Mouse (Mus musculus): Measurements from ENCODE around the gene Prom1. TPM values are rescaled to one million over a fixed set of nuclear protein-coding genes. Genes with fewer than 3 reads are reported as not detected.
"Not testable (repeated sequence)": the region's sequence is repeated elsewhere in the genome, so short reads cannot be mapped to it uniquely, and the experiment has no call there.

Prom1 gene
- polyA plus RNA-seq (2011; ENCODE audit: insufficient read length, low read depth, missing spikeins): 0.53 and 3.5 TPM in 2 replicates

DNA sequence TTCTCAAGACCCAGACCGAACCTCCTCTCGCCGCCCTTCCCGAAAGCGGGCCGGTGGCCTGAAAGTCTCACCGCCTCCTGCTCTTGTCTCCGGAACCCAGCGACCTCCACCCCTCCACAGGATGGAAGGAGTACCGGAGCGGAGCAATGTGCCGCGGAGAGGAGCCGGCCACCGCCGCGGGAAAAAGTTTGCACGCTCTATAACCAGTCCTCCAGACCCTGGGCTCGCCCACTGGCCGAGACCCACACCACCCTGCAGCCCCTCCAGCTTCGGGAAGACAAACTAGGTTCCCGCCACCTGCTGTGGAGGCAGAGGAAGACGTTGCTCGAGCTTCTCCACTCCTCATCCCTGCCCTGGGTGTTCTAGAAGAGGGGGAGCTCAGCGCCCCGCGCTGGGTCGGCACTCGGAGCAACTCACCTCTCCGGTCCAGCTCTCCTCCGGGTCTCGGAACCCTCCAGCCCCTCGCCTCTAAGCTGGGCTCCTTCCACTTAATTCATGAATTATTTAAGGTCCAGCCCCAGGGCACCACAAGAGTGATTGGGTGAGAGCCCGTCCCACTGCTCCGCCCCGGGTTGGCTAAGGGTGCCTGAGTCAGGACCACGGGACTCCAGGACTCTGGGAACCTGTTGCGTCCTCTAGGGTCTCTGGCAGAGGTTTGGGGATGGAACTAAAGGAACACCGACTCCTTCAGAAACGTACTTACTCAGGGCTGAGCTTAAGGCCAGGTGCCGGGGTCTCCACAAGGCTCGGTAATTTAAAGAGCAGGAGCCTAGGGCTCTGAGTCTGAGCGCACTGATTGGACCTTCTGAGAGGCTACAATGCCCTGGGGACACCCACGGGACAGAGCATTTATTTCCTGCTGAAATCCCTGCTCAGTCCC, at the start of gene Prom1:
TSS of gene Prom1 (minus strand) at position 802 of the 880 bp plus-strand sequence.
- TF ChIP-seq CTCF (IDR thresholded peaks at IDR 0.05; ENCODE audit: borderline replicate concordance, insufficient read depth, low read length) (no peak), POLR2A (IDR thresholded peaks at IDR 0.05; ENCODE audit: low read depth, low read length) (no peak)
- Histone ChIP-seq H3K4me1 (ENCODE audit: control insufficient read depth, insufficient read depth, low read length) (no peaks in the 10 kb centered on the region), H3K4me3 (ENCODE audit: insufficient read depth, low read length) (peak within 1 kb of the TSS; percentile 49), H3K27ac (ENCODE audit: insufficient read depth, low read length) (no peak within 1 kb of the TSS)

DNA sequence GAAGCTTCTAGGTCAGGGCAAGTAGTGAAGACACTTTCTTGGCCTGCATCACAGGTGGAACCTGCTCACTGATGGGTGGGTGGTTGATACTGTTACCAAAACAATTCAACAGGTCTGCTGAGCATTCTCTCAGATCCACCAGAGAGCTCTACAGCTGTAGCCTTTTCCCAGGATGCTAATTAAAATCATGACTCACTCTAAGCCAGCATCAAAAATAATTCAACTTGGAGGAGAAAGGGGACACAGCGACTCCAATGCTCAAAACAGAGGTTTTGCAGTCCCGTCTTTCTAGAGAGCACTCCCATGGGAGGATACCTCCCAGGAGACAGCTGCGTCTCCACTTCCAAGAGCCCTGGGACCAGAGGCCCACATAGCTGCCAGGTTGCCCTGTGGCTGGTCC, 45.9 kb upstream of the Prom1 start:
- TF ChIP-seq CTCF (IDR thresholded peaks at IDR 0.05; ENCODE audit: borderline replicate concordance, insufficient read depth, low read length) (no peak), POLR2A (IDR thresholded peaks at IDR 0.05; ENCODE audit: low read depth, low read length) (no peak)
- Histone ChIP-seq H3K4me1 (ENCODE audit: control insufficient read depth, insufficient read depth, low read length) (no peaks in the 10 kb centered on the region), H3K27ac (ENCODE audit: insufficient read depth, low read length) (no peak overlapping the region), H3K4me3 (ENCODE audit: insufficient read depth, low read length) (no peak overlapping the region)

DNA sequence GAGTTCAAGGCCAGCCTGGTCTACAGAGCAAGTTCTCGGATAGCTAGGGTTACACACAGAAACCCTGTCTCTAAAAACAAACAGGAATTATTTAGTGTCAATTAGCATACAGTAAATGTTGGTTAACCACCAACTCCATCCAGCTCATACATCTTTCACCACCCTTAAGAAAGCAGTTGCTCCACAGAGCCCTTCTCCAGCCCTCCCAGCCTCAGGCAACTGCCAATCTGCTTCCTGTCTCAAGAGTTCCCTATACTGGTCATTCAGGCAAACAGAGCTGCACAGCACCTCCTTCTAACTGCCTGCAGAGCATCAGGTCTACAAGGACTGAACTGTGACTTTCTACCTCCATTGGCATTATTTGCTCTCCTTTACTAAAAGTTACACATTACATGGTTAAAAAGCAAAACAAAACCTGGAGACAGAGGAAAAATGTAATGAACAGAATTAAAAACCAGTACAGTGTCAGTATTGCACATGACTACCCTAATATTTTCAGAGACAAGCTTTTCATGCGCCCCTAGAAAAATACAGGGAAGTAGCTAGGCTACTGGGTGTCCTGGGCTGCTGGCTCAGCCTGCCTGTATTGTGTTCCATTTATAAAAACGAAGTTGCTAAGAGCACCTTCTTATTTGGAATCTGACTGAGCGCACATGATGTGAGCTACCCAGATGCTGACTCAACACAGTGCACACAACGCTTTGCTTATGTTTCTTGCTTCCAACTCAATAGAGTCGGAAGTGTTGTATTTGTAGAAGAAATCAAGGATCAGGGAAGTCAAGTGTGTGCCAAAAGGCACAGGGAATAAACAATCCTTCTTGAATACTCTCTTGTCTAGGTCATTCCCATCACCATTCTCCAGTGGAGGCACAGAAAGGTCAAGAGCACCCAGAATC, 44.9 kb upstream of the Prom1 start:
- no peaks in the 10 kb centered on the region for H3K4me1 ChIP-seq (ENCODE audit: control insufficient read depth, insufficient read depth, low read length)

DNA sequence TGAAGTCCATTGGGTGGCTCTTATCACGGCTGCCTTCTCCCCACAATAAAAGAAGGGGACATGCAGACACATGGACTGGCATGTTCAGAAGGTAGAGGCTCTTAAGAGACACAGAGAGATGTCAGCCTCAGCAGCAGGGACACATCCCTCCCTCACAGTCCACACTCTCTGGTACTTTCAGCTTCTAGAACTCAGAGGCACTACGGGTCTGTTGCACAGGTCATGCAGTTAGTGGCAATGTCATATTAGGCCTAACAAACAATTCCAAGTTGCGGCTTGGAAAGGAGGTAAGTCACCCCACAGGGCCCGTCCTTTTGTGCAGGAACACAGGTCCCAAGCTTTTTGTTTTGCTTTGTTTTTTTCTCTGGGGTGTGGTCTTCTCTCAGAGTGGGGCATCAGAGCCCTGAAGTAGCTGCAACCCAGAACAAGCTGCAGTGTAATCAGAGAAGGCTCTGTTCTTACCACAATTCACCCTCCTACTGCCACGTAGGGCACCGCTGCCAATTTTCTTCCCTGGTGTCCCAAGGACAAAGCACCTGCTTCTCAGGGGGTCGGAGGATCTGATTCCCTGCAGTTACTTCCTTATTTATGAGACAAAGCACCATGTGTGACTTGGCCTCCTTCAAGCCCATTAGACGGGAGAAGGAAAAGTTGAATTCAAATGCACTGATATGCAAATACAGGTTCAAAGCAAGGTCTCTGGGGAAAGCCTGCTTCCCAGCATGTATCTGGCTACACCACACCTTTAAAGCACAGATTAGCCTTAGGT, 41.8 kb upstream of the Prom1 start:
- Histone ChIP-seq H3K4me3 (ENCODE audit: insufficient read depth, low read length) (no peak overlapping the region), H3K4me1 (ENCODE audit: control insufficient read depth, insufficient read depth, low read length) (no peaks in the 10 kb centered on the region), H3K27ac (ENCODE audit: insufficient read depth, low read length) (no peak overlapping the region)
- TF ChIP-seq POLR2A (IDR thresholded peaks at IDR 0.05; ENCODE audit: low read depth, low read length) (no peak), CTCF (IDR thresholded peaks at IDR 0.05; ENCODE audit: borderline replicate concordance, insufficient read depth, low read length) (no peak)

More for the DNA sequence above, 44.9 kb upstream of the Prom1 start:
- TF ChIP-seq CTCF (IDR thresholded peaks at IDR 0.05; ENCODE audit: borderline replicate concordance, insufficient read depth, low read length) (no peak), POLR2A (IDR thresholded peaks at IDR 0.05; ENCODE audit: low read depth, low read length) (no peak)
- no peak overlapping the region for H3K27ac ChIP-seq (ENCODE audit: insufficient read depth, low read length)
- no peak overlapping the region for H3K4me3 ChIP-seq (ENCODE audit: insufficient read depth, low read length)

DNA sequence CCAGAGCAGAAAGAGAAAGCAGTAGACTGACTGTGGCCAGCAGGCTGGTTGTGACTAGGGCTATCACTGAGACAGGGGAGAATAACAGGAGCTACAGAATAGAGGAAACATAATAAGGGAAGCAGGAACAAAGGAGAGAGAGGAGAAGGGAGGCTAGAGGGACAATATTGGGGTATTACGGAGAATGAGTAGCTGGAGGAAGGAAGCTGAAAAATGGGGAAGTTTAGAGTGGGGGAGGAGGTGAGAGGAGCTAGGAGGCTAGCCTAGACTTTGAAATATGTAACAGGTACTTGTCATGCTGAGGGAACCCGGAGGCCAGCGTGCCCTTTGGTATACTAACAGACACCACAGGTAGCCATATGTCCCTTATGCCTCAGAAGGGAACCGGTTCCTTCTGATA, 25.7 kb upstream of the Prom1 start:
- no peaks in the 10 kb centered on the region for H3K4me1 ChIP-seq (ENCODE audit: control insufficient read depth, insufficient read depth, low read length)
- TF ChIP-seq POLR2A (IDR thresholded peaks at IDR 0.05; ENCODE audit: low read depth, low read length): no peak
- TF ChIP-seq CTCF (IDR thresholded peaks at IDR 0.05; ENCODE audit: borderline replicate concordance, insufficient read depth, low read length): no peak
- no peak overlapping the region for H3K4me3 ChIP-seq (ENCODE audit: insufficient read depth, low read length)
- no peak overlapping the region for H3K27ac ChIP-seq (ENCODE audit: insufficient read depth, low read length)

DNA sequence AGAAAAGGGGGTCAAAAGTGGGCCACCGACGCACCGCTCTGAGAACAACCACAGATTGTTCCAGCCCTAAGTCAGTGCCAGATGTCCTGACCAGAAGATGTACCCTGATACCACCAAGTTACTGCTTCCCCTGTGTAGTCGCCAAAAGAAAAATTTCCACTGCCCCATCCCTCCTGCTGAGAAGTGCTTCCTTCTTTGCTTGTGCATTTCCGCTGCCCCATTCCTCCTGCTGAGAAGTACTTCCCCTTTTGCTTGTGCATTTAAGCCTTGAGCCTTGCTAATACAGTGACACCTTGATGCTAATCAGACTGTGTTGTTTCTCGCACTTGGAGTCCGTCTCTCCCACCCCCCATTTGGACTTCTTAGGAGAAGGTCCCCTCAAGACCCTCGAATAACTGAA, 24.7 kb upstream of the Prom1 start:
- not testable (repeated sequence) for H3K4me1 ChIP-seq (ENCODE audit: control insufficient read depth, insufficient read depth, low read length); H3K27ac ChIP-seq (ENCODE audit: insufficient read depth, low read length); H3K4me3 ChIP-seq (ENCODE audit: insufficient read depth, low read length)

DNA sequence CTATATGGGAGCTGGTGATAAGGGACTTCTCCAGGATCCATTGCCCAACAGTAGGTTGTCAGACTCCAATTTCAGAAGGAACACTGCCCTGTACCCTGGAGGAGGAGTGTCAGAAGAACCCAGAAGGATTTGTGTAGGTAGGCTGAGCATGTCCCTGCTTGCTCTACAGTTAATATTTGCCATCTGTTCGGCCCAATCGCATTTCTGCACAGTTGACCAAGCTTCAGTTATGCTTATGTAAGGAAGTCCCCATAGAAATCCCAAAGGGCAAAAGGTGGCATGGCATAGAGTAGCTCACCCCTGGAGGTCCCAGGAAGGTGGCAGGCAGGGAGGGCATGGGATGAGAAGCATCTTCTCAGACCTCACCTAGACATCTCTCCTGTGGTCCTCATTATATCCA, 19.6 kb upstream of the Prom1 start:
- no peak for TF ChIP-seq POLR2A (IDR thresholded peaks at IDR 0.05; ENCODE audit: low read depth, low read length)
- TF ChIP-seq CTCF (IDR thresholded peaks at IDR 0.05; ENCODE audit: borderline replicate concordance, insufficient read depth, low read length): no peak
- no peak overlapping the region for H3K4me3 ChIP-seq (ENCODE audit: insufficient read depth, low read length)
- no peaks in the 10 kb centered on the region for H3K4me1 ChIP-seq (ENCODE audit: control insufficient read depth, insufficient read depth, low read length)
- H3K27ac ChIP-seq (ENCODE audit: insufficient read depth, low read length): no peak overlapping the region

DNA sequence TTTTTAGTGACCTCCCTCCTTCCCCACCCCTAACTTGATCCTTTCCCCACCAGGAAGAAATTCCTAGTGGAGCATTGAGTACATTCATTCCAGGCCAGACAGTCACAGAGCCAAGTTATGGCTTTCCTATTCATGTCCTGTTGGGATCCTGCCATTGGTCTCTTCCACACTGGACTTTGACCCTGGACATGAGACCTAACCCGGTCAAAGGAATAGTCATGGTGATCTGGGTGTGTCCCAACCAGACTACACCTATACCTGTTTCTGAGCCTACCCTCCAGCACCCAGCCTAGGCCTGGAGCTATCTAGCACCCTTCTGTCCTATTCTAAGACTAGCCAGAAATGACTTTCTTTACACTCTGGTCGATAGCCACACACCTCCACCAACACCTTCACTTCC, 11.3 kb upstream of the Prom1 start:
- no peak for TF ChIP-seq CTCF (IDR thresholded peaks at IDR 0.05; ENCODE audit: borderline replicate concordance, insufficient read depth, low read length)
- no peak for TF ChIP-seq POLR2A (IDR thresholded peaks at IDR 0.05; ENCODE audit: low read depth, low read length)
- no peak overlapping the region for H3K27ac ChIP-seq (ENCODE audit: insufficient read depth, low read length)
- H3K4me3 ChIP-seq (ENCODE audit: insufficient read depth, low read length): no peak overlapping the region
- no peaks in the 10 kb centered on the region for H3K4me1 ChIP-seq (ENCODE audit: control insufficient read depth, insufficient read depth, low read length)

DNA sequence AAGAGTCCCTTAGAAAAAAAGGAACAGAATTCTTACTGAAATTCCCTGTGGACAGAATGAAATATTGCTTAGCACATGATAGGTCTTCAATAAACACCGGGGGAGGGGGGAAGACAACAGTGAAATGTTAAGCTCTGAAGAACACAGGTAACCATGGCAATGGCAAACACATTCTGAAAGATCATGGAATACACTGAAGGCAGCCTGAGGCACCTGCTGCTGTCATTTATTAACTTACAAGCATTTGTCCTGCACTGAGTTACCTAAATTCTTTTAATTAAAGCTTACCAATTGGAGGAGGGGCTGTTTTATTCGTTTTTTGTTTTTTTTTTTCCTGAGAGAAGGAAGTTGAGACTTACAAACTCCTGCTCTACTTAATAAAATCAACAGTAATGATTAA, 7.3 kb upstream of the Prom1 start:
- Histone ChIP-seq H3K4me1 (ENCODE audit: control insufficient read depth, insufficient read depth, low read length) (no peaks in the 10 kb centered on the region), H3K4me3 (ENCODE audit: insufficient read depth, low read length) (no peak overlapping the region), H3K27ac (ENCODE audit: insufficient read depth, low read length) (no peak overlapping the region)
- TF ChIP-seq POLR2A (IDR thresholded peaks at IDR 0.05; ENCODE audit: low read depth, low read length): no peak
- TF ChIP-seq CTCF (IDR thresholded peaks at IDR 0.05; ENCODE audit: borderline replicate concordance, insufficient read depth, low read length): no peak
